Mouse (Mus musculus) CH12.LX (cell line): ENCODE measurements at regions not wholly inside any gene's neighbourhood (a gene's known extent, or its start where the extent isn't known, plus 50 kb on each side); places are given as distances from the start of the nearest gene placed in this dataset.
"Not testable (repeated sequence)": the region's sequence is repeated elsewhere in the genome, so short reads cannot be mapped to it uniquely, and the experiment has no call there.

Experiments used
- DNase-seq: peaks from one replicate; pipeline ENCODE4 v3.0.0-alpha.2; 2013; ENCODE audit errors: extremely low read depth
- H3K27ac ChIP-seq: 2 replicates; pipeline ENCODE4 v1.5.1; 2012; ENCODE audit warnings: low read depth, mild to moderate bottlenecking, control low read depth, moderate library complexity; ENCODE audit not compliant: insufficient read depth
- H3K27me3 ChIP-seq: replicated peaks from 2 replicates; pipeline ENCODE3; 2012; ENCODE audit warnings: inconsistent platforms
- H3K36me3 ChIP-seq, 2 experiments: replicated peaks in 1 of 2; 2 replicates each; pipeline versions ENCODE3 to v1.6.1; 2012; ENCODE audit warnings: inconsistent platforms in 1 of 2, low read length in 1 of 2, mild to moderate bottlenecking in 1 of 2, mixed read lengths in 1 of 2, moderate library complexity in 1 of 2; ENCODE audit not compliant: control insufficient read depth in 1 of 2, insufficient read depth in 1 of 2
- H3K4me1 ChIP-seq, 2 experiments: 2 replicates each; pipeline ENCODE4 v1.6.1; 2012; ENCODE audit warnings: inconsistent platforms in 1 of 2, moderate library complexity in 1 of 2; ENCODE audit not compliant: insufficient read depth in 2 of 2, control insufficient read depth in 1 of 2
- H3K4me2 ChIP-seq: 2 replicates; pipeline ENCODE4 v1.6.1; 2012; ENCODE audit warnings: low read depth, mild to moderate bottlenecking, control low read depth; ENCODE audit not compliant: poor library complexity, insufficient read depth, severe bottlenecking
- H3K4me3 ChIP-seq, 3 experiments: fragments of 150-350 bp in 1 of 3; sonication (generic) in 1 of 3; replicated peaks in 1 of 3; 2 replicates each; pipeline versions ENCODE3 to v1.5.1; 2011 to 2012; ENCODE audit warnings: low read depth in 2 of 3, low read length in 2 of 3, mild to moderate bottlenecking in 2 of 3, moderate library complexity in 2 of 3, control low read depth in 1 of 3, improper control_type of control experiment in 1 of 3, inconsistent platforms in 1 of 3, mixed read lengths in 1 of 3; ENCODE audit not compliant: poor library complexity in 1 of 3
- H3K79me2 ChIP-seq: replicated peaks from 2 replicates; pipeline ENCODE4 v1.6.1; 2012; ENCODE audit warnings: mild to moderate bottlenecking, moderate library complexity; ENCODE audit not compliant: control insufficient read depth, poor library complexity, insufficient read depth, severe bottlenecking; ENCODE audit errors: extremely low read depth
- H3K9ac ChIP-seq: 2 replicates; pipeline ENCODE4 v1.6.1; 2012; ENCODE audit warnings: low read depth, mild to moderate bottlenecking, control low read depth, moderate library complexity; ENCODE audit not compliant: insufficient read depth
- H3K9me3 ChIP-seq: replicated peaks from 2 replicates; pipeline ENCODE3; 2012; ENCODE audit warnings: low read length, inconsistent platforms, mixed read lengths
- CHD1 ChIP-seq: IDR thresholded peaks from 2 replicates; pipeline ENCODE4 v1.6.1; 2012; ENCODE audit warnings: low read depth, low read length, improper control_type of control experiment, inconsistent platforms
- CHD2 ChIP-seq: IDR thresholded peaks from 2 replicates; pipeline ENCODE4 v1.6.1; 2011; ENCODE audit warnings: low read length, improper control_type of control experiment
- E2F4 ChIP-seq: IDR thresholded peaks from 2 replicates; pipeline ENCODE4 v1.6.1; 2011; ENCODE audit warnings: low read depth, low read length, improper control_type of control experiment; ENCODE audit not compliant: insufficient replicate concordance
- ELF1 ChIP-seq: IDR thresholded peaks from 2 replicates; pipeline ENCODE4 v1.6.1; 2014; ENCODE audit warnings: low read depth, mild to moderate bottlenecking, inconsistent platforms, low read length, improper control_type of control experiment
- EP300 ChIP-seq: IDR thresholded peaks from 2 replicates; pipeline ENCODE4 v1.6.1; 2011; ENCODE audit warnings: low read length, improper control_type of control experiment
- ETS1 ChIP-seq: conservative IDR thresholded peaks from 2 replicates; pipeline ENCODE4 v1.6.1; 2012; ENCODE audit warnings: low read depth, mild to moderate bottlenecking, inconsistent platforms, low read length, improper control_type of control experiment, moderate library complexity
- HCFC1 ChIP-seq: IDR thresholded peaks from 2 replicates; pipeline ENCODE4 v1.6.1; 2012; ENCODE audit warnings: low read depth, mild to moderate bottlenecking, inconsistent platforms, low read length, improper control_type of control experiment
- JUND ChIP-seq: conservative IDR thresholded peaks from 2 replicates; pipeline ENCODE4 v1.6.1; 2011; ENCODE audit warnings: low read depth, low read length, improper control_type of control experiment
- MXI1 ChIP-seq: IDR thresholded peaks from 2 replicates; pipeline ENCODE4 v1.6.1; 2011; ENCODE audit warnings: mild to moderate bottlenecking, low read depth, low read length, improper control_type of control experiment
- POLR2AphosphoS2 ChIP-seq: IDR thresholded peaks from 2 replicates; pipeline ENCODE4 v1.6.1; 2011; ENCODE audit warnings: low read depth, low read length, improper control_type of control experiment
- RAD21 ChIP-seq: IDR thresholded peaks from 2 replicates; pipeline ENCODE4 v1.6.1; 2011; ENCODE audit warnings: low read depth, mild to moderate bottlenecking, low read length, improper control_type of control experiment, moderate library complexity
- TCF12 ChIP-seq: IDR thresholded peaks from 2 replicates; pipeline ENCODE4 v1.6.1; 2014; ENCODE audit warnings: low read depth, mild to moderate bottlenecking, inconsistent platforms, low read length, improper control_type of control experiment
- USF1 ChIP-seq: IDR thresholded peaks from 2 replicates; pipeline ENCODE4 v1.6.1; 2014; ENCODE audit warnings: low read depth, mild to moderate bottlenecking, inconsistent platforms, low read length, improper control_type of control experiment
- ZKSCAN1 ChIP-seq: IDR thresholded peaks from 2 replicates; pipeline ENCODE4 v1.6.1; 2012; ENCODE audit warnings: low read depth, inconsistent platforms, low read length, improper control_type of control experiment, borderline replicate concordance
- ZNF384 ChIP-seq: IDR thresholded peaks from 2 replicates; pipeline ENCODE4 v1.6.1; 2012; ENCODE audit warnings: low read depth, low read length, improper control_type of control experiment, inconsistent platforms
- dilution Hi-C: fragments of 300-500 bp; cut with MboI; formaldehyde crosslinking; loops from 2 replicates; pipeline ENCODE4 v1.14.3; 2020; ENCODE audit warnings: low sequenced_read_pairs; ENCODE audit not compliant: extremely low pct_unique_long_range_greater_than_20kb, extremely low pct_ligation_motif_present
- in situ Hi-C: fragments of 300-500 bp; cut with MboI; formaldehyde crosslinking; loops from 3 replicates; pipeline ENCODE4 v1.14.3; 2019; ENCODE audit warnings: low sequenced_read_pairs, low pct_ligation_motif_present, low pct_unique_long_range_greater_than_20kb, mixed read lengths

GRCm38 (mm10) chr2:39483208-39483912, 257.1 kb upstream of the Ppp6c start:
- DNase-seq: no peak
- Histone ChIP-seq H3K4me3 (no peak overlapping the region), H3K9me3 (no peaks in the 10 kb centered on the region), H3K9ac (no peak overlapping the region), H3K27me3 (no peaks in the 10 kb centered on the region), H3K27ac (no peak overlapping the region), H3K4me1 (no peaks in the 10 kb centered on the region), H3K79me2 (no peaks in the 10 kb centered on the region), H3K4me2 (0 out of 2 replicates have a peak overlapping the region, but pooled peaks have one; percentile 14), H3K36me3 (no peaks in the 10 kb centered on the region)
- in situ Hi-C loops (no loop called here), dilution Hi-C loops (no loop called here)
- no peak for TF ChIP-seq CHD1
- TF ChIP-seq JUND: no peak
- peak; percentile 49; the same call in 1 of the 2 replicates for TF ChIP-seq ZNF384
- no peak for TF ChIP-seq EP300

GRCm38 (mm10) chr2:39482608-39483007, 256.4 kb upstream of the Ppp6c start:
- in situ Hi-C loops: no loop called here
- no peak for DNase-seq
- no peak overlapping the region for H3K4me2 ChIP-seq
- H3K36me3 ChIP-seq: no peaks in the 10 kb centered on the region
- no peaks in the 10 kb centered on the region for H3K4me1 ChIP-seq
- TF ChIP-seq ETS1 (no peak), MXI1 (no peak)
- TF ChIP-seq, all 38 proteins: peak for 0
- dilution Hi-C loops: no loop called here
- H3K9ac ChIP-seq: no peak overlapping the region
- no peaks in the 10 kb centered on the region for H3K9me3 ChIP-seq
- H3K27me3 ChIP-seq: no peaks in the 10 kb centered on the region
- no peak overlapping the region for H3K27ac ChIP-seq
- no peaks in the 10 kb centered on the region for H3K79me2 ChIP-seq
- H3K4me3 ChIP-seq: no peak overlapping the region

GRCm38 (mm10) chr2:39480236-39480635, 254.0 kb upstream of the Ppp6c start:
- H3K4me2 ChIP-seq: no peak overlapping the region
- TF ChIP-seq JUND (no peak), CHD2 (no peak), EP300 (no peak), HCFC1 (no peak), TCF12 (no peak), ZKSCAN1 (no peak), MXI1 (no peak), ELF1 (no peak), USF1 (no peak), E2F4 (no peak), POLR2AphosphoS2 (no peak), RAD21 (no peak)
- dilution Hi-C loops: no loop called here
- no peaks in the 10 kb centered on the region for H3K79me2 ChIP-seq
- no peaks in the 10 kb centered on the region for H3K9me3 ChIP-seq
- no peak for DNase-seq
- no peaks in the 10 kb centered on the region for H3K4me1 ChIP-seq
- H3K36me3 ChIP-seq: no peaks in the 10 kb centered on the region
- in situ Hi-C loops: no loop called here
- H3K4me3 ChIP-seq: no peak overlapping the region
- no peak overlapping the region for H3K27ac ChIP-seq
- no peak overlapping the region for H3K9ac ChIP-seq
- H3K27me3 ChIP-seq: no peaks in the 10 kb centered on the region

- H3K36me3 ChIP-seq, in situ Hi-C loops, H3K4me3 ChIP-seq, H3K4me1 ChIP-seq, H3K9ac ChIP-seq, dilution Hi-C loops, H3K27ac ChIP-seq, H3K79me2 ChIP-seq, H3K9me3 ChIP-seq, DNase-seq, H3K27me3 ChIP-seq, H3K4me2 ChIP-seq: not testable (repeated sequence)
Observed at GRCm38 (mm10) chr2:39472925-39473324, 246.7 kb upstream of the Ppp6c start.
